Mouse (Mus musculus) lung, embryonic 14.5 days (tissue): ENCODE measurements around the gene Vapa. TPM values are rescaled to one million over a fixed set of nuclear protein-coding genes. Genes with fewer than 3 reads are reported as not detected.
A peak's percentile ranks its signal among the peaks of the same experiment; 100 is the strongest.
"Not testable (repeated sequence)": the region's sequence is repeated elsewhere in the genome, so short reads cannot be mapped to it uniquely, and the experiment has no call there.

Experiments used
- ATAC-seq: fragments of 200-750 bp; cut with Nextera tagmentation; 2 replicates; pipeline ENCODE4 v1.8.0; 2017; ENCODE audit warnings: mild to moderate bottlenecking, moderate TSS enrichment, moderate library complexity; ENCODE audit not compliant: insufficient read depth
- DNase-seq: peaks from one replicate; pipeline ENCODE4 v3.0.0-alpha.2; 2015
- H3K27ac ChIP-seq: fragments of 300-500 bp; sonication (generic); 2 replicates; pipeline ENCODE4 v1.5.1; 2014; ENCODE audit warnings: low read depth, mild to moderate bottlenecking, moderate library complexity
- H3K27me3 ChIP-seq: fragments of 300-500 bp; sonication (generic); 2 replicates; pipeline ENCODE4 v1.6.1; 2014; ENCODE audit warnings: low read length, control low read depth; ENCODE audit not compliant: insufficient read depth
- H3K36me3 ChIP-seq: fragments of 300-500 bp; sonication (generic); 2 replicates; pipeline ENCODE4 v1.6.1; 2014; ENCODE audit warnings: control low read depth; ENCODE audit not compliant: insufficient read depth
- H3K4me1 ChIP-seq: fragments of 300-500 bp; sonication (generic); 2 replicates; pipeline ENCODE4 v1.6.1; 2014; ENCODE audit warnings: antibody characterized with exemption, control low read depth; ENCODE audit not compliant: insufficient read depth
- H3K4me2 ChIP-seq: fragments of 300-500 bp; sonication (generic); 2 replicates; pipeline ENCODE4 v1.6.1; 2014; ENCODE audit warnings: mild to moderate bottlenecking
- H3K4me3 ChIP-seq: fragments of 300-500 bp; sonication (generic); 2 replicates; pipeline ENCODE4 v1.5.1; 2014; ENCODE audit warnings: low read depth, low read length
- H3K9ac ChIP-seq: fragments of 300-500 bp; sonication (generic); 2 replicates; pipeline ENCODE4 v1.6.1; 2014
- H3K9me3 ChIP-seq: fragments of 300-500 bp; sonication (generic); 2 replicates; pipeline ENCODE4 v1.6.1; 2016; ENCODE audit warnings: low read depth, low read length, control low read depth
- CTCF ChIP-seq: IDR thresholded peaks from 2 replicates; pipeline ENCODE4 v1.5.1; 2016; ENCODE audit warnings: antibody characterized with exemption, low read depth
- WGBS: fragments of 180-500 bp; shearing (Covaris S2); extraction: QIAGEN DNeasy Blood & Tissue Kit; methylation state at CpG from one replicate; pipeline ENCODE4 v1.1.7; 2014; 5-methylcytosine and 5-hydroxymethylcytosine counted together
- polyA plus RNA-seq: library from polyadenylated mRNA; unstranded; fragments of >200 nt; fragmentation: Nextera tagmentation; extraction: Ambion mirVana; gene quantifications from 2 replicates; pipeline ENCODE4 v1.2.1, GENCODE M21; 2014

Gene Vapa
- polyA plus RNA-seq, 1 experiment from 2014 or later, result 189 TPM

- H3K27ac ChIP-seq, result peak overlapping the region; percentile 78; the same call in 1 of the 2 replicates
Measured at GRCm38 (mm10) chr17:65642578-65642991, 29.2 kb upstream of the Vapa start.

GRCm38 (mm10) chr17:65641734-65642218, 28.4 kb upstream of the Vapa start, which contains the start of gene Txndc2:
Gene Txndc2, minus strand, starts transcription at chr17:65642168.
- WGBS, result 81% methylated on average over 11 of the region's 11 CpGs
- H3K9ac ChIP-seq, result no peak within 1 kb of the TSS
- H3K27ac ChIP-seq, result peak within 1 kb of the TSS; percentile 78; the same call in 1 of the 2 replicates
- H3K9me3 ChIP-seq, result no peaks in the 10 kb centered on the region
- DNase-seq (no peak), ATAC-seq (no peak)
- no peak within 1 kb of the TSS for H3K4me2 ChIP-seq
- H3K4me3 ChIP-seq, result no peak within 1 kb of the TSS
- TF ChIP-seq CTCF, result no peak
- H3K27me3 ChIP-seq, result no peaks in the 10 kb centered on the region
- H3K36me3 ChIP-seq, result no peaks in the 10 kb centered on the region
- H3K4me1 ChIP-seq, result no peaks in the 10 kb centered on the region

More at GRCm38 (mm10) chr17:65642578-65642991, 29.2 kb upstream of the Vapa start:
- DNase-seq, result no peak
- H3K4me3 ChIP-seq, result no peak overlapping the region
- WGBS, result 61% methylated on average over 5 of the region's 5 CpGs
- no peaks in the 10 kb centered on the region for H3K27me3 ChIP-seq
- H3K4me2 ChIP-seq, result no peak overlapping the region
- no peaks in the 10 kb centered on the region for H3K9me3 ChIP-seq
- no peaks in the 10 kb centered on the region for H3K4me1 ChIP-seq
- H3K9ac ChIP-seq, result no peak overlapping the region
- no peak for ATAC-seq
- H3K36me3 ChIP-seq, result no peaks in the 10 kb centered on the region
- TF ChIP-seq CTCF, result no peak

GRCm38 (mm10) chr17:65639144-65639543, 25.8 kb upstream of the Vapa start:
- no peak for DNase-seq
- no peak for TF ChIP-seq CTCF
- H3K4me3 ChIP-seq, result no peak overlapping the region
- no peak for ATAC-seq
- H3K9ac ChIP-seq, result no peak overlapping the region
- H3K27me3 ChIP-seq, result no peaks in the 10 kb centered on the region
- no peaks in the 10 kb centered on the region for H3K4me1 ChIP-seq
- H3K4me2 ChIP-seq, result no peak overlapping the region
- no peak overlapping the region for H3K27ac ChIP-seq
- WGBS, result 82% methylated on average over 1 of the region's 1 CpGs
- H3K36me3 ChIP-seq, result no peaks in the 10 kb centered on the region
- no peaks in the 10 kb centered on the region for H3K9me3 ChIP-seq

- no peak overlapping the region for H3K4me2 ChIP-seq
- no peaks in the 10 kb centered on the region for H3K27me3 ChIP-seq
- no peak overlapping the region for H3K9ac ChIP-seq
- TF ChIP-seq CTCF, result no peak
- no peak overlapping the region for H3K27ac ChIP-seq
- no peak overlapping the region for H3K4me3 ChIP-seq
- no peaks in the 10 kb centered on the region for H3K4me1 ChIP-seq
- H3K9me3 ChIP-seq, result no peaks in the 10 kb centered on the region
- WGBS, result 54% methylated on average over 14 of the region's 14 CpGs
- H3K36me3 ChIP-seq, result no peaks in the 10 kb centered on the region
- ATAC-seq, result no peak
- no peak for DNase-seq
Measured at GRCm38 (mm10) chr17:65635715-65636360, 22.5 kb upstream of the Vapa start.

- Histone ChIP-seq H3K4me1 (no peaks in the 10 kb centered on the region), H3K9ac (no peak overlapping the region), H3K4me2 (no peak overlapping the region), H3K27ac (no peak overlapping the region), H3K36me3 (no peaks in the 10 kb centered on the region), H3K27me3 (no peaks in the 10 kb centered on the region), H3K9me3 (no peaks in the 10 kb centered on the region), H3K4me3 (no peak overlapping the region)
- 68% methylated on average over 6 of the region's 6 CpGs for WGBS
- no peak for TF ChIP-seq CTCF
- DNase-seq (no peak), ATAC-seq (no peak)
Measured at GRCm38 (mm10) chr17:65629943-65630342, 16.6 kb upstream of the Vapa start.

- 63% methylated on average over 13 of the region's 13 CpGs for WGBS
- H3K9ac ChIP-seq, DNase-seq, H3K4me3 ChIP-seq, H3K27ac ChIP-seq, H3K9me3 ChIP-seq, H3K4me1 ChIP-seq, H3K27me3 ChIP-seq, H3K36me3 ChIP-seq, H3K4me2 ChIP-seq, ATAC-seq: not testable (repeated sequence)
Measured at GRCm38 (mm10) chr17:65628823-65629532, 15.6 kb upstream of the Vapa start.

GRCm38 (mm10) chr17:65626301-65626700, 12.9 kb upstream of the Vapa start:
- DNase-seq (no peak), ATAC-seq (no peak)
- H3K4me2 ChIP-seq, result no peak overlapping the region
- WGBS, result 79% methylated on average over 6 of the region's 6 CpGs
- no peaks in the 10 kb centered on the region for H3K4me1 ChIP-seq
- H3K27me3 ChIP-seq, result no peaks in the 10 kb centered on the region
- H3K9ac ChIP-seq, result no peak overlapping the region
- no peaks in the 10 kb centered on the region for H3K36me3 ChIP-seq
- no peak overlapping the region for H3K4me3 ChIP-seq
- no peak for TF ChIP-seq CTCF
- H3K27ac ChIP-seq, result no peak overlapping the region
- 0 out of 2 replicates have a peak, but pooled peaks cover 6% of the 10 kb centered on the region for H3K9me3 ChIP-seq
